Mouse (Mus musculus) lung, postnatal 0 days (tissue): ENCODE data around the gene Ccnt2.
A peak's percentile ranks its signal among the peaks of the same experiment; 100 is the strongest.

Experiments
- CTCF ChIP-seq: IDR thresholded peaks from 2 replicates; pipeline ENCODE4 v1.5.1; 2016; ENCODE audit warnings: antibody characterized with exemption, mild to moderate bottlenecking
- EP300 ChIP-seq: IDR thresholded peaks from 2 replicates; pipeline ENCODE4 v1.6.1; 2016; ENCODE audit warnings: antibody characterized with exemption, mild to moderate bottlenecking, control low read depth

DNA sequence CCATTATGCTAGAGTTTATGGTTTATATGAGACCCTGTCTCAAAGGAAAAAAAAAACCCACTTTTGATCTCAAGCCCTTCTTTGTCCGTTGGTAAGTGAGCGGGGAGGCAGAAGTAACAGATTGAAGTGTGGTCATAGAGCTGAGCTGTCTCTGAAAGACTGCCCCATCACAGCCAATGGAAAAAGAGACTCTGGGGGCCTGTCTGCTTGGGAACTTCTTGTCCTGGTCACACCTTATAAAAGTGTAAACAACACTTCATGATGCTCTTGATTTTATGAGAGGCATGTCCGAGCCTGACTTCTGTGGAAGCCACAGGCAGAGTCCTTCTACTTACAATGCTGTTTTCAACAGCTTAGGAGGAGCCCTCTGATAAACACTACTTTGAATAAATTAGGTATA is 42.9 kb upstream of the Ccnt2 start:
- TF ChIP-seq EP300: peak; percentile 80
- TF ChIP-seq CTCF: no peak
